Mouse (Mus musculus): Measurements from ENCODE around the gene Gm21812.
"Not testable (repeated sequence)": the region's sequence is repeated elsewhere in the genome, so short reads cannot be mapped to it uniquely, and the experiment has no call there.

Gene Gm21812

DNA sequence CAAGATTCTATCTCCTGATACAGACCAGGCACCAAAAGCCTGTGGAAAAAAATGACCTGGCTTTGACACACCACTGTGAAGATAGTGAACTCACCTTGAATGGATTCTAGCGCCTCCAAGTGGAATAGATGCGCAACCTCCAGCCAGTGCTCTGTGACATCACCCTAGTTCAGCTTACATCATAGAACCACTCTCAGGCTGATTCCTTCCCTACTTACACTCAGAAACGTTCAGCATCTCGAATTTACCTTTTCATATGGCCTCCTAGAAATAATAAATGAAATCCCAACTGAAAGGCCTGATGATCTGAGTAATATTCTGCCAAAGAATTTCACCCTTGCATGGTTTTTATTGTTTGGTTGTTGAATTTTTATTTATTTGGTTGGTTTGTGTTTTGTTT is at the start of gene Gm21812:
TSS of gene Gm21812 (minus strand) at position 101 of the 400 bp plus-strand sequence.
- not testable (repeated sequence) for DNase-seq (ENCODE audit: low read depth, low spot score)

All from CD4-positive helper T cell, adult 2 months (primary cell).